10 mouse cellular contexts compared by ENCODE assay signal in the genomic region with DNA sequence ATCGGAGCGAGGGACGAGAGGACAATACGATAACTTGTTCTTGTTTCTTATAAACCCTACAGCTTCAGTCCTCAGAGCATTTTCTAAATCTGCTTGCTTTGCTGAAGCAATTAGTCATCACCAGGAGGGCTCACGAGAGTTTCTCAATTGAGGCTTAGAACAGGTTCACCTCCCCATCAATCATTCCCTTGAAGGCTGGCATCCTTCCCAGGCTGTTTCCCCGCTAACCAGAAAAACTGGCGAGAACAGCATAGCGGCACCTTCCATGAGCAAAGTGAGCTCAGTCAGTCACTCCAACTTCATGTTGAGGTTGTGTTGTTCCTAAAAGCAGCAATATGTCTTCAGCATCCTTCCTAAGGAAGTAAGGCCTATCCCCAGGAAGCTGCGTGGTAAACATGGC.
DNase-seq lines count a peak whose midpoint lies in the region; ATAC-seq and TF ChIP-seq lines count a peak whose summit lies in the region.
"Had no signal": no experiment of that assay in that cellular context is flagged by ENCODE, and none has a peak within 500 bp of the region (broad histone marks: within the 10 kb centered on the region; RNA-seq: fewer than 3 reads in every experiment).

No protein-coding gene starts in this region.

- no peak for ATAC-seq in limb, embryonic 14.5 days (ENCODE audit: low FRiP score, low read depth)

- WGBS in limb, embryonic 14.5 days: 72% methylated on average over 9 of the region's 9 CpGs
- WGBS in limb, embryonic 10.5 days: 78% methylated on average over 9 of the region's 9 CpGs
- WGBS in heart, adult 2 months: 74% methylated on average over 9 of the region's 9 CpGs

- no peaks in the 10 kb centered on the region for H3K79me2 ChIP-seq in heart, adult 2 months (replicated peaks; ENCODE audit: control insufficient read depth, insufficient read depth, low read length)

- no peak overlapping the region for H3K4me3 ChIP-seq in limb, embryonic 14.5 days (replicated peaks; ENCODE audit: low read length)
- H3K4me3 ChIP-seq in limb, embryonic 10.5 days: no peak overlapping the region
- H3K4me3 ChIP-seq in heart, adult 2 months: no peak overlapping the region
- H3K4me3 ChIP-seq: limb, embryonic 12.5 days; myocyte had no signal

- no peak for TF ChIP-seq EP300 in heart, adult 2 months (IDR thresholded peaks at IDR 0.05; ENCODE audit: insufficient read depth, low read depth, low read length)

- no peak for TF ChIP-seq CTCF in heart, adult 2 months (IDR thresholded peaks at IDR 0.05)

- H3K4me1 ChIP-seq in limb, embryonic 14.5 days (ENCODE audit: control insufficient read depth, insufficient read depth, low read length): no peaks in the 10 kb centered on the region
- no peaks in the 10 kb centered on the region for H3K4me1 ChIP-seq in limb, embryonic 10.5 days
- H3K4me1 ChIP-seq in heart, adult 2 months (ENCODE audit: control insufficient read depth, insufficient read depth, low read length): peaks cover 1% of the 10 kb centered on the region; the same call in 1 of the 2 replicates
- H3K4me1 ChIP-seq: limb, embryonic 12.5 days had no signal

- H3K9me3 ChIP-seq in limb, embryonic 14.5 days (ENCODE audit: control insufficient read depth, low read length): no peaks in the 10 kb centered on the region
- no peaks in the 10 kb centered on the region for H3K9me3 ChIP-seq in limb, embryonic 10.5 days (replicated peaks)
- H3K9me3 ChIP-seq: limb, embryonic 12.5 days had no signal

- no peak overlapping the region for H3K9ac ChIP-seq in limb, embryonic 14.5 days (ENCODE audit: low read depth, low read length, severe bottlenecking)
- no peak overlapping the region for H3K9ac ChIP-seq in heart, adult 2 months (ENCODE audit: low read depth, low read length)
- H3K9ac ChIP-seq: limb, embryonic 12.5 days had no signal

- intact Hi-C loops in heart, adult 2 months (cut with DNase I): no loop called here

- no peak overlapping the region for H3K27ac ChIP-seq in limb, embryonic 14.5 days (replicated peaks; ENCODE audit: low read depth, low read length)
- H3K27ac ChIP-seq in limb, embryonic 10.5 days: no peak overlapping the region
- H3K27ac ChIP-seq in heart, adult 2 months: no peak overlapping the region
- H3K27ac ChIP-seq: limb, embryonic 12.5 days had no signal

- H3K4me2 ChIP-seq in limb, embryonic 14.5 days (replicated peaks; ENCODE audit: low read depth, low read length, severe bottlenecking): no peak overlapping the region
- H3K4me2 ChIP-seq: limb, embryonic 12.5 days had no signal

- no peaks in the 10 kb centered on the region for H3K27me3 ChIP-seq in limb, embryonic 14.5 days (ENCODE audit: control insufficient read depth, insufficient read depth, low read length)
- no peaks in the 10 kb centered on the region for H3K27me3 ChIP-seq in limb, embryonic 10.5 days (ENCODE audit: low read depth, poor library complexity, severe bottlenecking)
- H3K27me3 ChIP-seq in heart, adult 2 months (ENCODE audit: control insufficient read depth, insufficient read depth, low read length): no peaks in the 10 kb centered on the region
- H3K27me3 ChIP-seq: limb, embryonic 12.5 days had no signal

- DNase-seq in adrenal gland, adult (ENCODE audit: inconsistent age in 2 of 2, low spot score in 1 of 2): peak; percentile 10 to 60
- DNase-seq in adrenal gland, adult 8-10 months: no peak
- DNase-seq in limb, embryonic 14.5 days (ENCODE audit: low spot score): peak; percentile 68
- DNase-seq in limb, embryonic 10.5 days (ENCODE audit: low spot score): no peak
- peak; percentile 64 for DNase-seq in fibroblast of lung, adult 2 months (ENCODE audit: low read depth)
- DNase-seq in lung, postnatal 36 days: peak; percentile 2
- DNase-seq in heart, adult 2 months: no peak
- no peak for DNase-seq in right cerebral cortex, postnatal 36 days (ENCODE audit: low spot score in 2 of 2)

- no peaks in the 10 kb centered on the region for H3K36me3 ChIP-seq in limb, embryonic 14.5 days (ENCODE audit: control insufficient read depth, insufficient read depth, low read length)
- H3K36me3 ChIP-seq in limb, embryonic 10.5 days: no peaks in the 10 kb centered on the region
- H3K36me3 ChIP-seq in heart, adult 2 months (ENCODE audit: control insufficient read depth, insufficient read depth, low read length): no peaks in the 10 kb centered on the region
- H3K36me3 ChIP-seq: limb, embryonic 12.5 days had no signal

- TF ChIP-seq POLR2A in limb, embryonic 14.5 days (IDR thresholded peaks at IDR 0.05; ENCODE audit: borderline replicate concordance, extremely low read depth, insufficient read depth, insufficient read length): no peak
- no peak for TF ChIP-seq POLR2A in heart, adult 2 months (IDR thresholded peaks at IDR 0.05; ENCODE audit: insufficient read depth, low read depth, low read length)

Comparison
In these comparisons a context has a peak if more than half of its experiments do, and no peak if none do; other contexts are left out.
1. DNase-seq: peak in adrenal gland, adult (2 of 2), limb, embryonic 14.5 days (single experiment), fibroblast of lung, adult 2 months (single experiment) and lung, postnatal 36 days (single experiment); none in adrenal gland, adult 8-10 months (single experiment), limb, embryonic 10.5 days (single experiment), heart, adult 2 months (0 of 2) and right cerebral cortex, postnatal 36 days (0 of 2).